Mouse (Mus musculus) right cerebral cortex, postnatal 25 days (tissue): ENCODE data around the gene Taf1c.

Experiments used
- DNase-seq: peaks from one replicate; pipeline ENCODE4 v3.0.0; 2022

Gene Taf1c

GRCm38 (mm10) chr8:119604996-119605395 is at the start of gene Taf1c:
TSS of gene Taf1c (minus strand) at chr8:119605222.
- peak; percentile 87 for DNase-seq

DNA sequence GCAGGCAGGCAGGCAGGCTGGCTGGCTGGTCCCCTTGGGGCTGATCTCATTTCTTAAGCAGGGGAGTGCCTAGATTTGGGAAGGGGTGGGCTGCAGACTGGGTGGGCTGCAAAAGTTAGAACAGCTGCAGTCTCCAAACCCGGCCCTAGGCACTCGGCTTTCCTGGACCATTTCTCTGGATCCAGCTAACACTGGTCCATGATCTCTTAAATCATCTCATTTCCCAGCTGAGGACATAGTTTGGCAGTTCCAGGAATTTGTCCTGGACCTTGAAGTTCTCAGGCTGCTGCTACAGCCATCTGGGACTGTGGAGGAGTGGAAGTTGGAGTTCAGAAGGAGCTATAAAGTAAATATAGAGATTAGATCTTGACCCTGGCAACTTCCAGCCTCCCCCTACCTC is 46.3 kb upstream of the Taf1c start:
- no peak for DNase-seq

DNA sequence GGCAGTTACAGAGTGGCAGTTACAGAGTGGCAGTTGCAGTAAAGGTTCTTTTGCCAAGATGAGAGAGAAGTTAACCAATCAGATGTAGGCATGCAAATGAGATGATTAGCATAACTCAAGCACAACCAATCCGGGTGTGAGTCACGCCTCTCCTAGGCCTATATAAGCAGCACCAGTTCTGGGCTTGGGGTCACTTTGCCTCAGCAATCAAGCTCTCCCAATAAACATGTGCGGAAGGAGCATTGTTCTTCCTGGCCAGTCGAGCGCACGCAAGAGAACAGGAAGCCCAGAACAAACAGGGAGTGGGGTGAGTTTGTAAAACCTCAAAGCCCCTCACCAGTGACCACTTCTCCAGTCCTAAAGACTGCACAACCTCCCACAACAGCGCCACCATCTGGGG is 41.8 kb upstream of the Taf1c start:
- DNase-seq = no peak

- DNase-seq = no peak
Measured at GRCm38 (mm10) chr8:119646197-119646596, 41.2 kb upstream of the Taf1c start.

GRCm38 (mm10) chr8:119644981-119645597 is 40.1 kb upstream of the Taf1c start:
- no peak for DNase-seq

GRCm38 (mm10) chr8:119644429-119644960 is 39.5 kb upstream of the Taf1c start:
- no peak for DNase-seq

DNA sequence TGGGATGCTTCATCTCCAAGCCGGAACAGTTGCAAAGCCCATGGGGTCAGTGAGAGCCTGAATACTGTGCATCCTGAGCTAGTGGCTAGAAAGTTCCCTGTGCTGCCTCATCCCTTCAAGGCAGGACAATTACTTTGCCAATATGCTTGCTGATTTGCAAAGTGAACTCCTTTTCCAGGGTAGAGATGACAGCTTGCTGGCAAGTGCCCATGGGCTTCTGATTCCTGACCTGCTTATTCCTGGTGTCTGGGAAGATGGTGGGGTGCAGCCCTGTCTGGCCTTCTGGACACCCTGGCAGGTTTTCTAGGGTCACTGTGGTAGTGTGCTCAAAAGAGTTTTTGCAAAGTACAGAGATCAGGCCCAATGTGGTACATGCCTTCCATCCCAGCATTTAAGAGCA is 37.9 kb upstream of the Taf1c start:
- no peak for DNase-seq

DNA sequence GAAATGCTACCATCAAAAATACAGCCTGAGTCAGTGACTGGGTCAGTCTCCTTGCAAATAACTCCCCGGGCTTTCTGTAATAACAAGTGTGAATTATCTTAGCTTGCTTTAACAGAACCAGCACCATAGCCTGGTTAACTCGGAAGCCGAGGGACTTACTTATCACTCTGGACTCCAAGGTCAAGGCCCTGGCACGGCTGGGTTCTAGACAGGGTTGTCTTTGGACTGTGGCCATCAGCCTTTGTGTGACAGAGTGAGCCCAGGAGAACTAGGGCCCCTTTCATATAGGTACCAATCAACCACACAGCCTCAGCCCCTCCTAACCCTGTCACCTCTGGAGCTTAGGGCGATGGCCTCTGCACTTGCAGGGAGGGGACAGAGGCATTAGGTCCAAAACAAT is 36.0 kb upstream of the Taf1c start:
- DNase-seq = no peak

- DNase-seq = no peak
Measured at GRCm38 (mm10) chr8:119639798-119640197, 34.8 kb upstream of the Taf1c start.

DNA sequence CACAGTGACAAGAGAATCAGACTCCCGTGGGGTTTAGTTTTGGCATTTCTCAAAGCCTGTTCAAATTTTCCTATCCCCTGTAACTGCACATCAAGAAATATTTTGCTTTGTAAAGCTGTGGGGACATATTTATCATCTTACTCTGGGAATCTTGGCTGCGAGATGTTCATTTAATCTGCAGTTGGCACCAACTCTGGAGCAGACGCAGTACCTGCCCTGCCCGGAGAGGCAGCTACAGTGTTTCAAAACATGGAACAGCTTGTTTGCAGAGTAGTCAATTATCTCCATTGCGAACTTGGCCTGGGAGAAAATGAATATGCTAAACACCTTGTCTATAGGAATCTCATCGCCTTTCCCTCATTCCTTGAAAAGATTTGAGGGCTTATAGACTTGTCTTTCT is 33.2 kb upstream of the Taf1c start:
- DNase-seq = no peak

GRCm38 (mm10) chr8:119637381-119637780 is 32.4 kb upstream of the Taf1c start:
- no peak for DNase-seq

DNA sequence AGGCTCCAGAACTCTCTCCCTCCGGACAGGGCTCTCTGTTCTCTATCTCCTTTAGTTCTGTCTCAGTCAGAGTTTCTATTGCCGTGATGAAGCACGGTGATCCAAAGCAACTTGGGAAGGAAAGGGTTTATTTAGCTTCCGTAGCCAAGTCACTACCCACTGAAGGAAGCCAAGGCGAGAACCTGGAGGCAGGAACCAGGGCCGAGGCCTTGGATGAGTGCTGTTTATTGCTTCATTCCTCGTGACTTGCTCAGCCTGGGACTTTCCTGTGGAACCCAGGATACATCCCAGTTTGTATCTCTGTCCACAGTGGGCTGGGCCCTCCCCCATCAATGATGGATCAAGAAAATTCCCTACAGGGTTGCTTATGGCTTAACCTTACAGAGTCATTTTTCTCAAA is 31.7 kb upstream of the Taf1c start:
- no peak for DNase-seq

GRCm38 (mm10) chr8:119635958-119636357 is 30.9 kb upstream of the Taf1c start:
- no peak for DNase-seq

GRCm38 (mm10) chr8:119635378-119635777 is 30.4 kb upstream of the Taf1c start, which contains the start of gene Kcng4:
TSS of gene Kcng4 (minus strand) at chr8:119635680.
- no peak for DNase-seq

DNA sequence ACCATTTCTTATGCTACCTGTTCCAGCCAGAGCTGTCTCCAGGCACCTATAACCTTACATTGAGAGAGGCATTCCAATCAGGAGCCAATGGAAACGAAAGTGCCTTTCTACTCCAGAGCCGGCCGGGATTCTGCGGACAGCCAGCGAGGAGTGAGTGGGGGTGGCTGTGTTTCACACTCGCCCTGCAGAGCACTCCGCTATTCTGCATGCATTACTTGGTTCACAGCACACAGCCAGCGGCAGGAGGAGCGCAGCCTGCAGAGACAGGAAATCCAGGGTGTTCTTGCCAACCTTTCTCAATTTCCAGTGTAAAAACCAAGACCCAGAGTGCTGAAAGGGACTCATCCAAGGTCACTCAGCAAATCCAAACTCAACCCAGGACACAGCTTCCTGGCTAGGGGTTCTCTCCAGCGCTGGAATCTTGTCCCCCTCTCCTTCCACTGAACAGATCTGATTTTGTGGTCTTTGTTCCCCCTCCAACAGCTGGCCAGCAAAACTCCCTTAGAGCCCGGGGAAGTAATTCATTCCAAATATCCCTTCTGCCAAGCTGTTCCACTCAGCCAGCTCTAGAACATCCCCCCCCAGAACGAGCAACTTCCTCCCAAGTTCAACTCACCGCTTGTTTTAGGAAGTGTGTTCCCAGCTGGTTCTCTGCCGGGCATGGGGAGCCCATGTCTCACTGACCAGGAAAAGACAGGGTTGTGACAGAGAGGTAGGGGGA is 29.8 kb upstream of the Taf1c start:
- no peak for DNase-seq

DNA sequence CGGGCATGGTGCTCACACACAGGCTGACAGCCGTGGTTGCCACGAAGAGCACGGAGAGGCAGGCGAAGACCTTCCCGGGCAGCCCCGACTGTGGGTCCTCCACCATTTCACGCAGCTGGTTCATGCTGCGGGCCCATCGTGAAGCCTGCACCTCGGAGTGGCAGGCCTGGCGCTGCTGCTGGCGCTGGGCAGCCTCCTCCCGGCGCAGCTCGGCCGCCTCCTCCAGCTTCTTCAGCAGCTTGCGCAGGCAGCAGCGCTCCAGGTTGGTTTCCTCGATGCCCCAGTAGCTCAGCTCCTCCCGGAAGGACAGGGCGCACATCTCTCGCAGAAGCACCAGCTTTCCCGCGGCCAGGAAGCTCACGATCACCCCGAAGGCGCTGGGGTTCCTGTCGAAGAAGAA is 27.9 kb upstream of the Taf1c start:
- no peak for DNase-seq

- no peak for DNase-seq
Measured at GRCm38 (mm10) chr8:119632246-119632645, 27.2 kb upstream of the Taf1c start.

DNA sequence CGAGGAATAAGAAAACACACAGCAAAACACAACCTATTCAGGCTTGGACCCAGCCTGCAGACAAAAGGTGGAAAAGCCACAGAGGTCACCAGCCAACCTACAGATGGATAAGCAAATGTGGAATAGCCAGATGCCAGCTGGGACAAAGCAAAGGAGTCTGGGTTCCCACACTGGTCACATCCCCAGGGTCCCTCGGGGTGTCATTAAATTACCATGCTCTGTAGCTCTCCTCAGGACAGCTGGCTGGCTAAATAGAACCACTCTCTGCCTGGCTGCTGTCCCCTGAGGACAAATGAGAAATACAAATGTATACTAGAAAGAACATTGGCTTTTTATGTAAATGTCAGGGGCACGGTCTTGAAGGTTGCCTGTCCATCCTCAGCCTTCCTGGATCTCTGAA is 25.8 kb upstream of the Taf1c start:
- no peak for DNase-seq

GRCm38 (mm10) chr8:119627613-119628359 is 22.8 kb upstream of the Taf1c start:
- DNase-seq = no peak

DNA sequence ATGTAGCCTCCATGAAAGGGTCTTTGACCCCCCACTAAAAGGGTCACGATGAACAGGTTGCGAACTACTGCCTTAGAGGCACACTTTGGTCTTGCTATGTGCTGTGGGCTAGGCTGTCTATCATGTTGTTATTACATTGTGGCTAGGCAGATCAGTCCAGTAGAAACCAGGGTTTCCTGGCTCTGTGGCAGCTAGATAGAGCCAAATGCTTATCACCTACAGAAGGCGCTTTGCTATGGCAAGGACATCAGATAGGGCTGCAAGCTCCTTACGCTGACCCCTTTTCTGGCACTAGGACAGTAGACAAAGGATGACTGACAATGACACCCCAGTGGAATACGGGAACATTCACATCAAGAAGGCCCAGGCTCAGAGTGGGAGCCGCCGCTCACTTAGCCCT is 22.2 kb upstream of the Taf1c start:
- DNase-seq = no peak

GRCm38 (mm10) chr8:119625788-119626187 is 20.8 kb upstream of the Taf1c start:
- no peak for DNase-seq

DNA sequence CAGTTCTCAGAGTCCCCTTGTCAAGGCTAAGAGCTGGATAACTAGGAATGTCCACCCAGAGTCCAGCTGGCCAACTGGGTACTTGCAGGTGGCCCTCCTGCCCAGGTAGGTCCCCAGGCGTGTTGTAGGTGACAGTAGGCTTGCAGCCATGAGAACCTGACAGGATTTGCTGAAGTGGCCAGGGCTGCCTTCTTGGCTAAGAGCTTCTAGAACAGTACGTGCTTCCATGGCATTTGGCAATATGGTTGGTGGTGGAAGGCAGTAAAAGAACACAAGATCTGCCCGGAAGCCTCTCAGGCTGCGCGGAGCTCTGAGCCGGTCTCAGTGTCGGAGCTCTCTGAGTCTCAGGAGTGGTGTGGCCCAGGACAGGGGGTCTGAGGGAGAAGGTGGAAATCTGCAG is 19.9 kb upstream of the Taf1c start:
- DNase-seq = no peak

DNA sequence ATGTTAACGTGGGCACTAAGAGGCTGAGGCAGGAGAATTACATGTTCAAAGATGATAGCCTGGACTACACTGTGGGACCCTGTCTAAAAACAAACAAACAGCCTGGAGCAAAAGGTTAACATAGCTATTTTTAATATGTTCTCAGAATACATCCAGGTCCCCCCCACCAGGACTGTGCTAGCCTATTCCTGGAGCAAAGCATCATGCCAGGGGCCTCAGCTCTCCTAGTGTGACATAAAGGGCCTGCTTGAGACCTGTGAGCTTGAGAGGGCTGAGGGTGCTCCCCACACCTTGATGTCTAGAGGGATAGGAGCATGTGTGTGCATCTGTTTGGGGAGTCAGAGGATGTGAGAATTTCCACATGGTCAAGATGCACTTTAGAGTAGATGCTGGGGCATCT is 18.7 kb upstream of the Taf1c start:
- DNase-seq = no peak

DNA sequence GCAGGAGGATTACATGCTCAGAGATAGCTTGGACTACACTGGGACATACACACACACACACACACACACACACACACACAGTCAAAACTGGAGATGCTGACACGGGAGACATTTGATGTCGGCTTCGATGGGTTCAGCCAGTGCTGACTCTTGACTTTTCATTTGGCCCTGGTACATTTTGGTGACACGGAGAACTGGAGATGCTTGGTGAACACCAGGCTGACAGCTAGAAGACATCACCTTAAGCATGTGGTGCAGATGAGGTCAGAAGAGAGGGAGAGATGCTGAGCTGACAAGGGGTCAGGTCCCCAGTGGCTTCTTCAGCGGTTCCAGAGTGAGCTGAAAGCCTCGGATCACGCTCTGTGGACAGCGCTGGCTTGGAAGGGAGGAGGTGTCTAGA is 18.0 kb upstream of the Taf1c start:
- DNase-seq = no peak
